Mouse (Mus musculus): ENCODE measurements at regions not wholly inside any gene's neighbourhood (a gene's known extent, or its start where the extent isn't known, plus 50 kb on each side); places are given as distances from the start of the nearest gene placed in this dataset.
A peak's percentile ranks its signal among the peaks of the same experiment; 100 is the strongest.

GRCm38 (mm10) chr12:71640058-71640501 lies 190.8 kb upstream of the Daam1 start:
- H3K4me3 ChIP-seq (replicated peaks), result no peak overlapping the region

GRCm38 (mm10) chr12:71641486-71641885 lies 189.4 kb upstream of the Daam1 start:
- no peaks in the 10 kb centered on the region for H3K36me3 ChIP-seq (replicated peaks; ENCODE audit: low read length)
- no peaks in the 10 kb centered on the region for H3K4me1 ChIP-seq
- H3K4me3 ChIP-seq (replicated peaks), result no peak overlapping the region
- peaks cover 4% of the 10 kb centered on the region; the same call in 1 of the 2 replicates for H3K9me3 ChIP-seq
- H3K27me3 ChIP-seq (replicated peaks), result no peaks in the 10 kb centered on the region
- TF ChIP-seq GATA1 (IDR thresholded peaks at IDR 0.05; ENCODE audit: borderline replicate concordance, low read length), result no peak
- no peak for TF ChIP-seq FLI1 (IDR thresholded peaks at IDR 0.05; ENCODE audit: low read length)

More at GRCm38 (mm10) chr12:71640058-71640501, 190.8 kb upstream of the Daam1 start:
- no peaks in the 10 kb centered on the region for H3K4me1 ChIP-seq
- TF ChIP-seq GATA1 (IDR thresholded peaks at IDR 0.05; ENCODE audit: borderline replicate concordance, low read length), result no peak
- TF ChIP-seq FLI1 (IDR thresholded peaks at IDR 0.05; ENCODE audit: low read length), result no peak
- H3K27me3 ChIP-seq (replicated peaks), result no peaks in the 10 kb centered on the region
- peaks cover 4% of the 10 kb centered on the region; the same call in 1 of the 2 replicates for H3K9me3 ChIP-seq
- no peaks in the 10 kb centered on the region for H3K36me3 ChIP-seq (replicated peaks; ENCODE audit: low read length)

GRCm38 (mm10) chr12:71642797-71643337 lies 188.0 kb upstream of the Daam1 start:
- Histone ChIP-seq H3K36me3 (replicated peaks; ENCODE audit: low read length) (no peaks in the 10 kb centered on the region), H3K27me3 (replicated peaks) (no peaks in the 10 kb centered on the region), H3K4me3 (replicated peaks) (no peak overlapping the region), H3K9me3 (peaks cover 4% of the 10 kb centered on the region; the same call in 1 of the 2 replicates), H3K4me1 (no peaks in the 10 kb centered on the region)
- TF ChIP-seq GATA1 (IDR thresholded peaks at IDR 0.05; ENCODE audit: borderline replicate concordance, low read length), result no peak
- TF ChIP-seq FLI1 (IDR thresholded peaks at IDR 0.05; ENCODE audit: low read length), result no peak

GRCm38 (mm10) chr12:71651251-71651650 lies 179.6 kb upstream of the Daam1 start:
- Histone ChIP-seq H3K27me3 (replicated peaks) (no peaks in the 10 kb centered on the region), H3K4me3 (replicated peaks) (no peak overlapping the region), H3K9me3 (no peaks in the 10 kb centered on the region), H3K36me3 (replicated peaks; ENCODE audit: low read length) (no peaks in the 10 kb centered on the region), H3K4me1 (no peaks in the 10 kb centered on the region)
- TF ChIP-seq FLI1 (IDR thresholded peaks at IDR 0.05; ENCODE audit: low read length), result no peak
- no peak for TF ChIP-seq GATA1 (IDR thresholded peaks at IDR 0.05; ENCODE audit: borderline replicate concordance, low read length)

- Histone ChIP-seq H3K9me3 (0 out of 2 replicates have a peak, but pooled peaks cover 4% of the 10 kb centered on the region), H3K4me1 (peaks cover 4% of the 10 kb centered on the region), H3K4me3 (replicated peaks) (no peak overlapping the region), H3K27me3 (replicated peaks) (peaks cover 12% of the 10 kb centered on the region), H3K36me3 (replicated peaks; ENCODE audit: low read length) (no peaks in the 10 kb centered on the region)
- no peak for TF ChIP-seq GATA1 (IDR thresholded peaks at IDR 0.05; ENCODE audit: borderline replicate concordance, low read length)
- no peak for TF ChIP-seq FLI1 (IDR thresholded peaks at IDR 0.05; ENCODE audit: low read length)
Measured at GRCm38 (mm10) chr12:71693346-71694038, 137.4 kb upstream of the Daam1 start.

GRCm38 (mm10) chr12:71701753-71702152 lies 129.1 kb upstream of the Daam1 start:
- TF ChIP-seq FLI1 (IDR thresholded peaks at IDR 0.05; ENCODE audit: low read length), result no peak
- no peak for TF ChIP-seq GATA1 (IDR thresholded peaks at IDR 0.05; ENCODE audit: borderline replicate concordance, low read length)
- H3K27me3 ChIP-seq (replicated peaks), result peaks cover 4% of the 10 kb centered on the region
- H3K4me3 ChIP-seq (replicated peaks), result no peak overlapping the region
- no peaks in the 10 kb centered on the region for H3K36me3 ChIP-seq (replicated peaks; ENCODE audit: low read length)
- H3K4me1 ChIP-seq, result no peaks in the 10 kb centered on the region
- peaks cover 38% of the 10 kb centered on the region for H3K9me3 ChIP-seq

- Histone ChIP-seq H3K4me1 (no peaks in the 10 kb centered on the region), H3K36me3 (replicated peaks; ENCODE audit: low read length) (no peaks in the 10 kb centered on the region), H3K27me3 (replicated peaks) (peaks cover 3% of the 10 kb centered on the region), H3K9me3 (peaks cover 36% of the 10 kb centered on the region), H3K4me3 (replicated peaks) (no peak overlapping the region)
- TF ChIP-seq FLI1 (IDR thresholded peaks at IDR 0.05; ENCODE audit: low read length) (no peak), GATA1 (IDR thresholded peaks at IDR 0.05; ENCODE audit: borderline replicate concordance, low read length) (no peak)
Measured at GRCm38 (mm10) chr12:71702181-71702580, 128.7 kb upstream of the Daam1 start.

- Histone ChIP-seq H3K36me3 (replicated peaks; ENCODE audit: low read length) (no peaks in the 10 kb centered on the region), H3K9me3 (peaks cover 34% of the 10 kb centered on the region), H3K4me1 (no peaks in the 10 kb centered on the region), H3K27me3 (replicated peaks) (peaks cover 2% of the 10 kb centered on the region), H3K4me3 (replicated peaks) (peak overlapping the region; percentile 38)
- TF ChIP-seq FLI1 (IDR thresholded peaks at IDR 0.05; ENCODE audit: low read length), result no peak
- TF ChIP-seq GATA1 (IDR thresholded peaks at IDR 0.05; ENCODE audit: borderline replicate concordance, low read length), result no peak
Measured at GRCm38 (mm10) chr12:71703146-71703902, 127.6 kb upstream of the Daam1 start.

- TF ChIP-seq GATA1 (IDR thresholded peaks at IDR 0.05; ENCODE audit: borderline replicate concordance, low read length), result no peak
- no peak for TF ChIP-seq FLI1 (IDR thresholded peaks at IDR 0.05; ENCODE audit: low read length)
- Histone ChIP-seq H3K4me1 (no peaks in the 10 kb centered on the region), H3K27me3 (replicated peaks) (peaks cover 4% of the 10 kb centered on the region), H3K36me3 (replicated peaks; ENCODE audit: low read length) (no peaks in the 10 kb centered on the region), H3K9me3 (peaks cover 27% of the 10 kb centered on the region), H3K4me3 (replicated peaks) (no peak overlapping the region)
Measured at GRCm38 (mm10) chr12:71704431-71704830, 126.4 kb upstream of the Daam1 start.
